Mouse (Mus musculus) heart, adult 10 weeks (tissue): ENCODE data around the gene Mfsd12. TPM values are rescaled to one million over a fixed set of nuclear protein-coding genes. Genes with fewer than 3 reads are reported as not detected.

Source experiments
- polyA plus RNA-seq: library from polyadenylated mRNA; stranded (reverse); fragments of 350-450 nt; fragmentation: Illumina TruSeq; extraction: RNeasy Lipid Tissue Mini Kit (QIAGEN cat#74804); gene quantifications from one replicate; pipeline ENCODE4 v1.2.3, GENCODE M21; 2014; ENCODE audit warnings: low read depth, low replicate concordance

Gene Mfsd12
- 6.7 TPM for polyA plus RNA-seq

GRCm38 (mm10) chr10:81356991-81357844, at the start of gene Mfsd12:
Mfsd12 (plus strand) TSS chr10:81357491.

GRCm38 (mm10) chr10:81320550-81321347, 36.5 kb upstream of the Mfsd12 start, which contains the start of gene Cactin:
Cactin (plus strand) TSS chr10:81321103.

GRCm38 (mm10) chr10:81328386-81328785, 28.9 kb upstream of the Mfsd12 start, which contains the start of gene Tbxa2r:
Tbxa2r (plus strand) TSS chr10:81328731.

GRCm38 (mm10) chr10:81342686-81343505, 14.4 kb upstream of the Mfsd12 start, which contains the start of gene Gipc3:
Gipc3 (minus strand) TSS chr10:81343266.

GRCm38 (mm10) chr10:81350351-81351063, 6.8 kb upstream of the Mfsd12 start, which contains the start of gene Hmg20b:
Hmg20b (minus strand) TSS chr10:81350480.

GRCm38 (mm10) chr10:81365672-81366476, 8.6 kb downstream of the Mfsd12 start, which contains the start of gene 4930404N11Rik:
4930404N11Rik (minus strand) TSS chr10:81365816.

GRCm38 (mm10) chr10:81377793-81378552, 20.7 kb downstream of the Mfsd12 start, which contains the start of gene Fzr1:
Fzr1 (minus strand) TSS chr10:81378516.

GRCm38 (mm10) chr10:81383802-81384604, 26.7 kb downstream of the Mfsd12 start, which contains the start of the genes Dohh and Gm48551:
Dohh (plus strand) TSS chr10:81384428.
Gm48551 (plus strand) TSS chr10:81384466.

GRCm38 (mm10) chr10:81388505-81389055, 31.3 kb downstream of the Mfsd12 start, which contains the start of gene Gm48552:
Gm48552 (plus strand) TSS chr10:81389005.

GRCm38 (mm10) chr10:81392781-81393185, 35.5 kb downstream of the Mfsd12 start, which contains the start of gene Smim24:
Smim24 (plus strand) TSS chr10:81393051.

Other genes with a start within 250 kb of the Mfsd12 start
- 17.1 TPM for gene Zbtb7a, start 222.3 kb upstream of the Mfsd12 start, polyA plus RNA-seq
- 17.0 TPM for gene Pias4, start 189.6 kb upstream of the Mfsd12 start, polyA plus RNA-seq
- gene Eef2, start 180.9 kb upstream of the Mfsd12 start, polyA plus RNA-seq: 1,037 TPM
- 33.0 TPM for gene Dapk3, start 174.5 kb upstream of the Mfsd12 start, polyA plus RNA-seq
- gene 4930442H23Rik, start 173.6 kb upstream of the Mfsd12 start, polyA plus RNA-seq: not detected
- gene Nmrk2, start 155.4 kb upstream of the Mfsd12 start, polyA plus RNA-seq: 4.1 TPM
- gene Atcay, start 126.7 kb upstream of the Mfsd12 start, polyA plus RNA-seq: not detected
- gene Zfr2, start 124.3 kb upstream of the Mfsd12 start, polyA plus RNA-seq: 3.0 TPM
- gene Matk, start 104.6 kb upstream of the Mfsd12 start, polyA plus RNA-seq: 0.47 TPM
- gene Mrpl54, start 90.6 kb upstream of the Mfsd12 start, polyA plus RNA-seq: 123 TPM
- gene Apba3, start 90.5 kb upstream of the Mfsd12 start, polyA plus RNA-seq: 90.2 TPM
- gene Tjp3, start 65.9 kb upstream of the Mfsd12 start, polyA plus RNA-seq: not detected
- gene Pip5k1c, start 64.5 kb upstream of the Mfsd12 start, polyA plus RNA-seq: 26.5 TPM
- 15.5 TPM for gene Cactin, start 36.4 kb upstream of the Mfsd12 start, polyA plus RNA-seq
- 2.3 TPM for gene Tbxa2r, start 28.8 kb upstream of the Mfsd12 start, polyA plus RNA-seq
- 3.9 TPM for gene Gipc3, start 14.2 kb upstream of the Mfsd12 start, polyA plus RNA-seq
- gene Hmg20b, start 7.0 kb upstream of the Mfsd12 start, polyA plus RNA-seq: 47.1 TPM
- not detected for gene 4930404N11Rik, start 8.3 kb downstream of the Mfsd12 start, polyA plus RNA-seq
- 21.5 TPM for gene Fzr1, start 21.0 kb downstream of the Mfsd12 start, polyA plus RNA-seq
- 54.8 TPM for gene Dohh, start 26.9 kb downstream of the Mfsd12 start, polyA plus RNA-seq
- gene Gm48551, start 27.0 kb downstream of the Mfsd12 start, polyA plus RNA-seq: 2.0 TPM
- not detected for gene Gm48552, start 31.5 kb downstream of the Mfsd12 start, polyA plus RNA-seq
- gene Smim24, start 35.6 kb downstream of the Mfsd12 start, polyA plus RNA-seq: 6.5 TPM
- 69.1 TPM for gene Nfic, start 98.1 kb downstream of the Mfsd12 start, polyA plus RNA-seq
- 0.50 TPM for gene Celf5, start 125.2 kb downstream of the Mfsd12 start, polyA plus RNA-seq
- 59.9 TPM for gene Ncln, start 138.9 kb downstream of the Mfsd12 start, polyA plus RNA-seq
- 0.65 TPM for gene S1pr4, start 142.6 kb downstream of the Mfsd12 start, polyA plus RNA-seq
- gene Gna15, start 166.7 kb downstream of the Mfsd12 start, polyA plus RNA-seq: 2.3 TPM
- 52.1 TPM for gene Gna11, start 187.7 kb downstream of the Mfsd12 start, polyA plus RNA-seq
- 1,032 TPM for gene Aes, start 202.0 kb downstream of the Mfsd12 start, polyA plus RNA-seq
- gene Tle2, start 217.1 kb downstream of the Mfsd12 start, polyA plus RNA-seq: 16.3 TPM
- gene Tle6, start 243.6 kb downstream of the Mfsd12 start, polyA plus RNA-seq: 14.7 TPM
- gene BC025920, start 248.8 kb downstream of the Mfsd12 start, polyA plus RNA-seq: 5.9 TPM